Mouse (Mus musculus) splenic B cell, adult 2 months (primary cell): ENCODE data around the gene Kpna4.
"Not testable (repeated sequence)": the region's sequence is repeated elsewhere in the genome, so short reads cannot be mapped to it uniquely, and the experiment has no call there.

Experiments used
- DNase-seq: peaks from one replicate; pipeline ENCODE4 v3.0.0-alpha.2; 2011; ENCODE audit warnings: low read depth, low spot score
- H3K27me3 ChIP-seq: 2 replicates; pipeline ENCODE4 v1.6.1; 2012; ENCODE audit warnings: mild to moderate bottlenecking, low read length, moderate library complexity, mixed read lengths; ENCODE audit not compliant: control insufficient read depth, poor library complexity, insufficient read depth, severe bottlenecking
- H3K36me3 ChIP-seq: 2 replicates; pipeline ENCODE4 v1.6.1; 2012; ENCODE audit warnings: mild to moderate bottlenecking, low read length, moderate library complexity, mixed read lengths; ENCODE audit not compliant: control insufficient read depth, poor library complexity, insufficient read depth, severe bottlenecking

The Kpna4 gene

DNA sequence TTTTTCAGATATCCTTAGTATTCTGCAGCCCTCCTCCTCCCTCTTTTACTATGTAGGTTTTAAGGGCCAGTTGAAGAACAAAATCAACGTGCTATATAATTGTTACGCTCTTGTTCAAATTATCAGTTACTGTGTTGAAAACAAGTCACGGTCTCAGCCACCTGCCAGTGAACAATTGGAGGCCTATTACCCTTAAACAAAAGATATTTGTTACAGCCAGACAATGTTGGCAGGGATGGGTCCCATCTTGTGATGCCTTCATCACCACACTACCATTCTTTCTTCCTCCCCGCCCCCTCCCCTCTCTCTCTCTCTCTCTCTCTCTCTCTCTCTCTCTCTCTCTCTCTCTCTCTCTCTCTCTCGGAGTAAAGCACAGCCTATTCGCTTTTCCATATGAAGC, 77.9 kb downstream of the Kpna4 start:
- H3K36me3 ChIP-seq = no peaks in the 10 kb centered on the region
- DNase-seq = no peak
- H3K27me3 ChIP-seq = no peaks in the 10 kb centered on the region

DNA sequence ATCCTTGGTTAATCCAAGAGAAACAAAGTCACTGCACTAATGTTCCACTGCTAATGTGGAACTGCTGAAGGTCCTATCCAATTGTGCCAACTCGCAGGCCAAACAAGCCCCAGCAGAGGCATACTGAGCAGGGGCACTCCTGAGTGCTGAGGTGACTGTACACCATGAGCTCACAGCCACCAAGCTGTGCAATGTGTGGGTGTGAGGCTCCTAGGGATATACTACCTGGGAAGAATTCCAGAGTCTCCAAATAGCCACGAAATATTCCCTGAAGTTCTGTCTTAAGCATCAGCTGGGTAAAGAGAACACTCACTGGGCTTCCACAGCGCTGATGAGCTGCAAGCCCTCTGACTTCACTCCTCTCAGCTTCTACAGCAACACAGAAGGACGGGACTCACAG, 79.2 kb downstream of the Kpna4 start:
- Histone ChIP-seq H3K36me3 (no peaks in the 10 kb centered on the region), H3K27me3 (no peaks in the 10 kb centered on the region)
- DNase-seq = no peak

DNA sequence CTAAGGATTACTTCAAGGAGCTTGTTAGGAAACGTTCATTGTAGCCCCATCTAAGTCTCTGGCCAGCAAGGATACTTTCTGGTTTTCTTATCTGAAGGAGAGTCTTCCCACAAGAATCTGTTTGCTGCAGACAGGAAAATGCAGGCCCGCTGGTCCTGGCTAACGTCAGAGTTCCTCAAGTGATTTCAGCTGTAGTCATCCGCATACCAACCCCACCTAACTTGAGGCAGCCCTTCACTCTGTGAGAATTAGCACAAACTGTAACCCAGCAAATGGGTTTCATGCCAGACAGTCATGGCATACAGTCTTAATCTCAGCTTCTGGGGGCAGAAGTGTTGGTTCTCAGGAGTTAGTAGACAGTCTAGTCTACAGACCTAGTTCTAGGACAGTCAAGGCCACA, 80.4 kb downstream of the Kpna4 start:
- no peaks in the 10 kb centered on the region for H3K27me3 ChIP-seq

DNA sequence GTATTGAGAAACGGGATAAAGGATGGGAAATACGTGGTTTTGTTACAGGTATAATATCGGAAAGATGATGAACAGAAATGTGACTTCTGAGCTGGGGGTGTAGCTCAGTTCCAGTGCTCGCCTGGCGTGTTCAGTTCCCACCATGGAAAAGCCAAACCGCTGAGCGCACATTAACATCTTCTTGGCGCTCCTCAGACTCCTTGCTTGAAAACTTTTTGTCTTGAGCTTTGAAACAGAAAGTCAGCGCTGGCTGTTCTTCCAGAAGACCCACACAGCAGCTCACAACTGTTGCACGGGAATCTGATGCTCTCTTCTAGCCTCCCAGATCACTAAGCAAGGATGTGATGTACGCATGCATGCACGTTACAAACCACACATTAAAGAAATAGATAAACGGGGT, 81.2 kb downstream of the Kpna4 start:
- Histone ChIP-seq H3K27me3 (no peaks in the 10 kb centered on the region), H3K36me3 (no peaks in the 10 kb centered on the region)
- DNase-seq = no peak

More for the DNA sequence above, 80.4 kb downstream of the Kpna4 start:
- no peak for DNase-seq
- no peaks in the 10 kb centered on the region for H3K36me3 ChIP-seq

DNA sequence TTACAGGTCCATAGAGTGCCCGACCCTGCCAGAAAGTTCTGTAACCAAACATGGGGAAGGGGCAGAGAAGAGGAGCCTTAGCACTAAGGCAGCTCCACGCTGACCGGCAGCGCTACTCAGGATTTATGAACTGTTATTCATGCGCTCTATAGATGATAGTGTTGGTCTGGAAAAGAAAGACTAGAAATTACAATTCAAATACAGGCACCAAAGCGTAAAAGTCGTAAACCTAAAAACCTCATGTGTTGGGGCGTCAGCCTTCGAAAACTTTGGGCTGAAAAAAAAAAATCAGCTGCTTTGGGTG, 81.6 kb downstream of the Kpna4 start:
- no peaks in the 10 kb centered on the region for H3K27me3 ChIP-seq
- no peaks in the 10 kb centered on the region for H3K36me3 ChIP-seq
- no peak for DNase-seq

DNA sequence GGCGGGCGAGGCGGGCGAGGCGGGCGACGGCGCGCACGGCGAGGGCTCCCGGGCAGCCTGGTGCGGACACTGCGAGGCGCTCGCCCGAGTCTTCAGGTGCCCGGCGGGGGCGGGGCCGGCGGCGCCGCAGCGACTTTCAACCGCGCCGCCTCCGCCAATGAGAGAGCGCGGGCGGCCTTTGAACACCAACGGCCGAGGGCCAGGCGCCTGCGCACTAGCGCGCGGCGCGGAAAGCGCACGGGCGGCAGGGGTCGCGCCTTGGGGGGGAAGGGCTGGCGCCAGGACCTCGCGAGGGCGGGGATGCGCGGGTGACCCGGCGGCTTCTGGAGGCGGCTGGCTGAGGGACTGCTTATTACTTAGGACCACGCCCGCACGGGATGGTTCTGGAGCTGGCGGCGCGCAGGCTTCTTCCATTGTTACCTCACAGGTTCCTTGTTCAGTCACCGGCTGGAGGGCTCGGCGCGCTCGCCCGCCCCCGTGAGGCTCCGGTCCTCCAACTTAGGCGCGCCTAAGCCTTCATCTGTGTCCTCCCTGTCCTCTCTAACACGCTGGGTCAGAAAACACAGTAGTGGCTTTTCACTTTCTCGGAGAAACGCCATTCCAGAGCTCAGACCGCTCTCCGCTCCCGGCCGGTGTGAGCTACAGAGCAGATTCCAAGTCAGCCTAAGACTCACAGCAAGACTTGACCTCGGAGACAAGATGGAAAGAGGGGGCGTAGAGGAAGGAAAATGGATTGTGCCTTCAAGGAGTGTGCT, 82.1 kb downstream of the Kpna4 start, which contains the start of gene Trim59:
Trim59 (minus strand) TSS at position 111 of the 755 bp plus-strand sequence.
- no peaks in the 10 kb centered on the region for H3K27me3 ChIP-seq

DNA sequence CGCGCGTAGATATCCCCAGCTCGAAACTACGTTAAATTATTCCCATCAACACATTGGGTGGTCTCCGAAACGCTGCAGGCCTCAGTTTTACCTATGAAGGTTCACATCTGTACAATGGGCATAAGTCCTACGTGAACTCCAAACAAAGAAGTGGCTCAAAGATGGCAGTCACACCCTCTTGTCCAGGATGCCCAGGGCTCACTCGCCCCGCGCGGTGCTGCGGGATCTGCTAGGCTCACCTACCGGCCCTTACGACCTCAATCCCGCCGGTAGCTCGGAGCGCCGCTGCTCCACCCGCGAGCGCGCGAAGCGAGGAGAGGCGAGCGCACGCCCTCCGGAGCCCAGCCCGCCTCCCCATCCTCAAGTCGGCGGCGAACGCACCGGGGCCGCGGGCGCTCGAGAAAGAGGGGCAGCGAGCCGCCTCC, 82.7 kb downstream of the Kpna4 start:
- no peaks in the 10 kb centered on the region for H3K27me3 ChIP-seq
- DNase-seq = no peak
- no peaks in the 10 kb centered on the region for H3K36me3 ChIP-seq

More for the DNA sequence above, 82.1 kb downstream of the Kpna4 start, which contains the start of gene Trim59:
- peak; percentile 93 for DNase-seq
- no peaks in the 10 kb centered on the region for H3K36me3 ChIP-seq

DNA sequence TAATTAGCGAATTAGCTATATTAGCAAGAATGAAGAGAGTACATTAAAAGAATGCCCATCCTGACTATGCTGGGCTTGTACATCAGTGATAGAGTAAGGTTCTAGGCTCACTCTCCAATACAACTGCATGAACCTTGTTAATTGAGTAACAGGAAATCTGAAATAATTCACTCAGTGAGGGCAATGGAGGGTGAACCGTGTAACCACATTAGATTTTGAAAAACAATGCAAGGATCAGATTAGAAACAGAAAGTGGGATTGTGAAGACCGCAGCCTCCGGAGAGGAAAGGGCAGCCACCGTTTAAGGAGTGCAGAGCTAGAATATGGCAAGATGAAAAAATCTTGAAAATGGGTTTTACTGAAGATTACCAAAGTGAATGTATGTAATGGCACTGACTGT, 85.6 kb downstream of the Kpna4 start:
- H3K36me3 ChIP-seq = no peaks in the 10 kb centered on the region
- no peaks in the 10 kb centered on the region for H3K27me3 ChIP-seq
- DNase-seq = peak; percentile 68

DNA sequence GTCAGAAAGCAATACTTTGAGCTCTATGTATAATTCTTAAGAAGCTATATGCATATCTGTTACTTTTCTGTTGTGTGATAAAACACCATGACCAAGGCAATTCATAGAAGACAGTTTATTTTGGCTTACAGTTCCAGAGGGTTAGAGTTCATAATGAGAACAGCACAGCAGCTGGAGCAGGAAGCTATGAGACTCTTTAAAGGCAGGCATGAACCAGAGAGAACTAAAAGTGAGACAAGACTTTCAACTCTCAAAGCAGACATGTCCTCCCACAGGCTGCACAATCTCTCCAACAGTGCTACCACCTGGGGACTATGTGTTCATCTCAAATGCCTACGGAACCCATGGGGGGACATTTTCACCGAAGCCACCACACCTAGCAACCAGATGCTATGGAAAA, 86.8 kb downstream of the Kpna4 start:
- Histone ChIP-seq H3K36me3 (no peaks in the 10 kb centered on the region), H3K27me3 (no peaks in the 10 kb centered on the region)
- DNase-seq = no peak

DNA sequence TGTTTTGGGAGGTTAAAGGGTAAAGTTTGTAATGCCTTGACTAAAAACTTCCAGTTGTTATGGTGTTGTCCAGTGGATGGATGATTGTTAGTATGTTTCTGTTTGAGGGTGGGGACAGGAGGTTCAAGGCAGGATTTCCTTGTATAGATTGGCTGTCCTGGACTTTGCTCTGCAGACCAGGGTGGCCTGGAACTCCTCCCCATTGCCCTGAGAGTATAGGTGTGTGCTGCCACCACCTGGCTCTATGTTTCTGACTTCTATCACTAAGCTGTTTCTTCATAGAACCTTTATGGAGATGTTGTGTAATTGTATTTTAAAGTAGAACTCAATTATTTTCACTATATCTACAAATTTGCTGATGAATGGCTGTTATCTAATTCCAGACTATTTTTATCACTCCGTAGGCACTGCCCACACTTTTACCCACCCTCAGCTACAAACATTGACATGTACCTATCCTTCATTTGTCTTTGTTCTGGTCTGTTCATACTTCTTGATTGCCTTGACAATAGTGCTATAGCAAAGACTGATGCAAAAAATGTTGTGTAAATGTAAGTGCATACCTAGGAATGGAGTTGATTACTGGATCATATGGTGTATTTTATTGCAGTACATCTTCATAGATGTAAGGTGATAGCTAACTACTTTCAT, 100.7 kb downstream of the Kpna4 start:
- DNase-seq = peak; percentile 50
- H3K27me3 ChIP-seq = no peaks in the 10 kb centered on the region
- H3K36me3 ChIP-seq = peaks cover 19% of the 10 kb centered on the region

DNA sequence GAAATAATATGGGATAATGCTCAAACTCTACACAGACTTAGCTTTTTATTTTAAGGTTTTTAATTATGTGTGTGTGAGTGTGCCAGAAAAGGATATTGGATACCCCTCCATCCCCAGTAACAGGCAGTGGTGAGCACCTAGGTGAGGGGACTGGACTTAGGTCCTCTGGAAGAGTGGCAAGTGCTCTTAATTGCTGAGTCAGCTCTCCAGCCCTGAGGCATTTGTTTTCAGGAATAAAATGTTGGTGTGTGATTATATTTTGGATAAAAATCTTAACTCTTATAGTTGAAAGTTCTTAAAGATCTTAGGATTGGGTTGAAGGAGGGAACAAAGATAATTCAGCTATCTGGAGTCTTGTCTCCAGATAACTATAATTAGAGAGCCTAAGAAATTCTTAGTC, 106.1 kb downstream of the Kpna4 start:
- H3K36me3 ChIP-seq = peaks cover 8% of the 10 kb centered on the region; the same call in 1 of the 2 replicates
- no peaks in the 10 kb centered on the region for H3K27me3 ChIP-seq
- DNase-seq = no peak

DNA sequence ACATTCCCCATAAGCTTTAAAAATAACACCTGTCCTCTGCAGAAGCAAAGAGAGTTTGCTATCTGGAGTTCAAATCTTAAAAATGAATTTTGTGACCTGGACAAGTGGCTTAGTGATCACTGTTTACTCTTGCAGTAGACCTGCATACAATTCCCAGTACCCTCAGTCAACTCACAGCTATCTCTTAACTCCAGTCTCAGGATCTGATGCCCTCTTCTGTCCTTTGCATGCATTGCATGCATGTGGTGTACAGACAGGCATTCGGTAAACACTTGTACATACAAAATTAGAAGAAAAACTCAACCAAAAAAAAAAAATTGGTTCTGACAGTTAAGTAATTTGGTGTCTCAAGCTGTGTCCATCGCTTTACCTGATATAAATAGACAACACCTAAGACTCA, 106.6 kb downstream of the Kpna4 start:
- DNase-seq = peak; percentile 55

DNA sequence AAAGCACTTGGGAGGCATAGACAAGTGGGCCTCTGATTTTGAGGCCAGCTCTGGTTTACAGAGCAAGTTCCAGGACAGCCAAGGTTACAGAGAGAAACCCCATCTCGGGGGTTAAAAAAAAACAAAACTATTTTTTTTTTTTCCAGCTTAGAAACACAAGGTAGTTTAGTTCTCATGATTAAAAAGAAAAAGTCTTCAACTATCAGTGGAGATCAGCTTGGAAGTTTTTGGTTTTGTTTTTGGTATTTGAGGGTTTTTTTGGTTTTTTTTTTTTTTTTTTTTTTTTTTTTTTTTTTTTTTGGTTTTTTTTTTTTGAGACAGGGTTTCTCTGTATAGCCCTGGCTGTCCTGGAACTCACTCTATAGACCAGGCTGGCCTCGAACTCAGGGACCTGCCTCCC, 108.3 kb downstream of the Kpna4 start:
- DNase-seq, H3K36me3 ChIP-seq, H3K27me3 ChIP-seq: not testable (repeated sequence)

More for the DNA sequence above, 106.6 kb downstream of the Kpna4 start:
- Histone ChIP-seq H3K27me3 (no peaks in the 10 kb centered on the region), H3K36me3 (peaks cover 8% of the 10 kb centered on the region; the same call in 1 of the 2 replicates)

DNA sequence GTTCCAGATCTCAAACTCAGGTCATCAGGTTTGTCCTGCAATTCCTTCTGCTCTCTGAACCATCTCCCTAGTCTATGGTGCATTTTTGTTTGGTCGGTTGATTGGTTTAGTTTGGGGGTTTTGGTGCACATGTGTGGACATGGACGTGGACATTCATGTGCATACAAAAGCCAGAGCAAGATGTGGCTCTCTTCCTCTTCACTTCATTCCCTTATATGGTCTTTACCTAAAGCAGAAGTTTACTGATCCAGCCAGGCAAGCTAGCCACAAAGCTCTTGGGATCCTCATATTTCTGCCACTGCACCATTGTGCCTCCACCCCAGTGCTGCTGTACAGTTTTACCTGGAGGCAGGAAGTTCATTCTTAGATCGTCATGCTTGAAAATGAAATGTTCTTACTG, 109.7 kb downstream of the Kpna4 start:
- peak; percentile 80 for DNase-seq
- 0 out of 2 replicates have a peak, but pooled peaks cover 10% of the 10 kb centered on the region for H3K36me3 ChIP-seq
- H3K27me3 ChIP-seq = no peaks in the 10 kb centered on the region
